In the genomic region with DNA sequence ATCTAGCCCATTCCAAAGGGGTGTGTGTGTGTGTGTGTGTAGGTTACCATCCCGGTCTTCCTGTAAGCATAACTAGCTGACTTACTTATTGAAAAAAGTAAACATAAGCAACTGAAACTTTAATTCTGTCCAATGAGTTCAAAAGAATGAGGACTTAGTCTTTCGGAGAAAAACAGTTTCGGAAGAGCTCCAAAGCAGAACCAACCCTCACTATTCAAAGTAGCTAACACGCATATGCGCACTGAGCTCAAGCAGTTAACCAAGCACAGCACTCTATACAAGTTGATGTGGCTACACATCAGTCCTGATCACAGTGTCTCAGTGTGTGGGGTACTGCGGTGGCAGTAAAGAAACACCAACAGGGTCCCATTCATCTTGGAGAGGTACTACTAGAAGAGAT, we compare ENCODE assay signal across 29 mouse cellular contexts. TPM values are rescaled to one million over a fixed set of nuclear protein-coding genes. Genes with fewer than 3 reads are reported as not detected.
"Had no signal": no experiment of that assay in that cellular context is flagged by ENCODE, and none has a peak within 500 bp of the region (broad histone marks: within the 10 kb centered on the region; RNA-seq: fewer than 3 reads in every experiment).

No protein-coding gene starts in this region.

- H3K27me3 ChIP-seq: embryonic facial prominence, embryonic 12.5 days; embryonic facial prominence, embryonic 13.5 days; embryonic facial prominence, embryonic 15.5 days; forebrain, embryonic 12.5 days; forebrain, embryonic 13.5 days; forebrain, embryonic 15.5 days had no signal

- H3K4me3 ChIP-seq: embryonic facial prominence, embryonic 10.5 days; embryonic facial prominence, embryonic 12.5 days; embryonic facial prominence, embryonic 13.5 days; embryonic facial prominence, embryonic 15.5 days; erythroblast, embryonic 14.5 days; forebrain, embryonic 10.5 days; forebrain, embryonic 12.5 days; forebrain, embryonic 13.5 days; forebrain, embryonic 15.5 days; gastrocnemius, adult 2 months; heart, adult 2 months; heart, embryonic 10.5 days had no signal

- H3K9me3 ChIP-seq: embryonic facial prominence, embryonic 10.5 days; embryonic facial prominence, embryonic 12.5 days; embryonic facial prominence, embryonic 13.5 days; embryonic facial prominence, embryonic 15.5 days; forebrain, embryonic 10.5 days; forebrain, embryonic 12.5 days; forebrain, embryonic 13.5 days; forebrain, embryonic 15.5 days; heart, embryonic 10.5 days had no signal

- H3K4me2 ChIP-seq: embryonic facial prominence, embryonic 12.5 days; embryonic facial prominence, embryonic 13.5 days; embryonic facial prominence, embryonic 15.5 days; forebrain, embryonic 12.5 days; forebrain, embryonic 13.5 days; forebrain, embryonic 15.5 days had no signal

- DNase-seq: cerebellum, adult 9-11 months; cerebellum, postnatal 10 days; cerebellum, postnatal 14 days; cerebellum, postnatal 25 days; cerebellum, postnatal 36 days; embryo, embryonic 11 days; forebrain, postnatal 0 days; gastrocnemius, adult 2 months; gastrocnemius, postnatal 10 days; gastrocnemius, postnatal 14 days; gastrocnemius, postnatal 25 days; gastrocnemius, postnatal 36 days; heart, adult 11 months; heart, adult 18-20 months; heart, adult 2 months had no signal

- H3K9ac ChIP-seq: embryonic facial prominence, embryonic 12.5 days; embryonic facial prominence, embryonic 13.5 days; embryonic facial prominence, embryonic 15.5 days; forebrain, embryonic 12.5 days; forebrain, embryonic 13.5 days; forebrain, embryonic 15.5 days; forebrain, postnatal 0 days had no signal

- H3K27ac ChIP-seq: embryonic facial prominence, embryonic 10.5 days; embryonic facial prominence, embryonic 12.5 days; embryonic facial prominence, embryonic 13.5 days; embryonic facial prominence, embryonic 15.5 days; forebrain, embryonic 10.5 days; forebrain, embryonic 12.5 days; forebrain, embryonic 13.5 days; forebrain, embryonic 15.5 days; gastrocnemius, adult 2 months; heart, adult 2 months; heart, embryonic 10.5 days had no signal

- ATAC-seq: forebrain, embryonic 13.5 days; forebrain, embryonic 14.5 days; forebrain, embryonic 15.5 days; forebrain, embryonic 16.5 days; forebrain, postnatal 0 days had no signal

RNA-seq across cellular contexts. Expression of a gene that starts 2.7 kb away (rescaled TPM):
- total RNA-seq: common myeloid progenitor, adult 5-6 weeks; granulocyte monocyte progenitor cell, adult 5-6 weeks had no signal
- polyA plus RNA-seq: erythroblast, embryonic 14.5 days had no signal
